Mouse (Mus musculus): ENCODE data around the gene Olfr43.

The Olfr43 gene

DNA sequence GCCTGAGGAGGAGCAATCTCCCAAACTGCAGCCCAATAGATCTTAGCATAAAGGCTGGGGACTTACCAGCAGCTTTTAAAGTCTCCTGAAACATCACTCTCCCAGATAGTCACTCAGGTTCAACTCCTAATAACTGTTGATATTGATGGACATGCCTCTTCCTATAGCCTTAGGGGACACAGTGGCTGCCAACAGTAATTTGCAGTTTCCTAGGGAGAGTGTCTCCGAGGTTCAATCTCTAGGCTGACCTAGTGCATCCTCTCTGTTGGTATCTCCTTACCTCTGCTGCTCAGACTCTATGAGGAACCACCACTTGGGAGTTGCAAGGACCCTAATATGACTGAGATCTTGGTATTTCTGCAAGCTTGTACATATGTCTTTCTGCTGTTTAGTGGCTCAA lies at the start of gene Olfr43:
Gene Olfr43, minus strand, starts transcription at position 101 of the 400 bp plus-strand sequence.
- DNase-seq (ENCODE audit: low read depth, low spot score): no peak

DNA sequence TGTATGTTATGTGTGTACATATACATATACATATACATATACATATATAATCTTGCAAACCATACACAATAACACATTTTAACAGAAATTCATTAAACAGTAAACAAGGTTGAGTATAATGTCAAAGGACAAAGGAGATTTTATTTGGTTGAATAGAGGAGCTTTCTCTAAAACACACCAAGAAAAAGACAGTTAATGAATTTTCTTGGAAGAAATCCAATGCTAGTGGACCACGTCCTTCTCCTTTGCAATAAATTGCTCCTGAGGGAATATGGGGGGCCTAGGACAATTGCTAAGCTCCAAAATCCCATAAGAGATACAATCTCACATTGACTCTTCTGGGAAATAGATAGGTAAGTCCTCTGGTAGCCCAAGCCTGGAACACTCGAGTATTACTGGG lies 48.3 kb upstream of the Olfr43 start, which contains the start of gene Olfr406:
Gene Olfr406, plus strand, starts transcription at position 301 of the 400 bp plus-strand sequence.
- no peak for DNase-seq (ENCODE audit: low read depth, low spot score)

DNA sequence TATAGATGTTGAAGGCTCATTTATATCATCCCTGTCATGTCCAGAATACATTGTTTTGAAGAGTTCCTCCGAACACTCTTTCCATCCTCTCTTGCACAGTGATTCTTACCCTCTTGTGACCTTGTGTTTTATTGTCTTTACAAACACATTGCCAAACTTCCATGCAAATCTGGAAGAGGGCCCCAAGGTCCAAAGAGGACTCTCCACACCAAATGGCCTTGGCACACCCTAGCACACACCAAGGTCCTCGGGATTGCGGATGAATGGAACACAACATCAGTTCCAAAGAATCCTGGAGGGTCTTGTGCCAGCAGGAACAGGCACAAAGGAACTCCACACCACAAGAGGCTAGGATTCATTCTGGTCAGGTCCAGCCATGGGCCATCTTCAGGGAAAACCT lies 30.0 kb upstream of the Olfr43 start:
- DNase-seq (ENCODE audit: low read depth, low spot score): no peak

DNA sequence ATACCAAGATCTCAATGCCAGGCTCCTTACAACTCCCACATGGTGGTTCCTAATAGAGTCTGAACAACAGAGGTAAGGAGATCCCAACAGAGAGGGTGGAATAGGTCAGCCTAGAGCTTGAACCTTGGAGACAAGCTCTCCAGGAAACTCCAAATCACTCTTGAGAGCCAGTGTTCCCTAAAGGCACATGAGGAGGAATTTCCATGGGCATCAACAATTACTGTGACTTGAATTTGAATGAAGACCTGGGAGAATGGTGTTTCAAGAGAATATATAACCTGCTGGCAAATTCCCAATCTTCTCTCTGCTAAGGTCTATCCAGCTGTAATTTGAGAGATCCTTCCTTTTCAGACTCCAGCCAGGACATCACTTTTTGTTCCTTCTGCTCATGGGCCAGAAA lies 25.2 kb downstream of the Olfr43 start, which contains the start of gene Olfr403:
Gene Olfr403, plus strand, starts transcription at position 301 of the 400 bp plus-strand sequence.
- DNase-seq (ENCODE audit: low read depth, low spot score): no peak

DNA sequence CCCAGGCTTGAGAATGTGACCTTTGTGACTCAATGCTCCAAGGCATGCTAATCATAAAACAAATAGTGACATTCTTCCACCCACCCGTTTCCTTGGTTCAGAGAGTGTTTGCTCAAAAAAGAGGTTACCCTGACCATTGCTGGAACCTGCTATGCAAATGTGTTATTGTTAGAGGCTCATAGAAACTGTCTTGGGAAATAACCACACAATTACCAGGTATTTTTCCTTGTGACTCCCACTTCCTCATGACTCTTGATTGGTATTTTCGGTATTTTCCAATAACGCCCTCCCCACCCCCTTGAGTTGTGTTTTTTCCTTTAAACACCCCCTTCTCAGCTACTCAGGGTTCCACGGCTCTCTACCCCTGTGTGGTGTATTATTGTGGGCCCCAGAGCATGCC lies 27.4 kb downstream of the Olfr43 start:
- DNase-seq (ENCODE audit: low read depth, low spot score): no peak

DNA sequence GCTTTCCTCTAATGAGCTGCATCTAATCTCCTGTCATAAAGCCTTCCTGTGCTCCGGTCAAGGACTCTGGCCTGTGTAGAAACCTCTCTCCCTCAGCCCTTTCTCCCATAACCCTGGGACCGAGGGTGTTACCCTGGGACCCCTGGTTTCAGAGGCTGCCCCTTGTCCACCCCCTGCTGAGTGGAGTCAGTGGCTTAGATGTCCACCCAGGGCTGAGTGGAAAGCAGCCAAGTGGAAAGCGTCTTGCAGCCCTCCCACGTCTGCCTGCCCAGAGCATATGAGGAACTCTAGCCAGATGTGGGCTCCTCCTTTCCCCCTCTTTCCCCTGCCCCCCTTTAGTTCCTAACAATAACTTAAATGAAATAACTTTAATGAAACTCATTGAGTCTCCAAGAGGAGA lies 28.0 kb downstream of the Olfr43 start:
- no peak for DNase-seq (ENCODE audit: low read depth, low spot score)

DNA sequence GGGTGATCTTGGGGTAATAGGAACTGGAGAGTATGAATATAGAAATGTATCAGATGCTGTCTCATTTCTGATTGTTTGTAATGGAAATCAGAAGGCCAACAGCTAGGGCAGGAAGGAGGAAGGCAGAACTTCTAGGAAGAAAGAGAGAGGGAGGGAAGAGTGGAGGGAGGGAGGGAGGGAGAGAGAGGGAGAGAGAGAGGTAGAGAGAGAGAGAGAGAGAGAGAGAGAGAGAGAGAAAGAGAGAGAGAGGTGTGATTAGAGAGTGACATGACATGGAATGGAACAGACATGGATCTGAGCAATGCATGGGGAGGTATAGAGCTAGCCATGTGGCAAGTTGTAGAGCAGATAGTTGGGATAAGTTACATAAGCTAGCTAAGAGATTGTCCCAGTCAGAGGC lies 42.4 kb downstream of the Olfr43 start:
- DNase-seq (ENCODE audit: low read depth, low spot score): no peak
